Mouse (Mus musculus): ENCODE results near the gene Abcd4. TPM values are rescaled to one million over a fixed set of nuclear protein-coding genes. Genes with fewer than 3 reads are reported as not detected.

The Abcd4 gene
- polyA plus RNA-seq, 1 experiment = 13.2 TPM

GRCm38 (mm10) chr12:84555218-84555617 lies 62.0 kb downstream of the Abcd4 start:
- Histone ChIP-seq H3K4me3 (ENCODE audit: insufficient read depth, low read depth, low read length) (no peak overlapping the region), H3K4me1 (ENCODE audit: control insufficient read depth, insufficient read depth, insufficient read length, low read length) (no peaks in the 10 kb centered on the region), H3K27ac (replicated peaks; ENCODE audit: low read depth, low read length) (no peak overlapping the region)

Other genes with a start within 250 kb of the Abcd4 start
- 78.5 and 97.3 TPM in 2 replicates for gene Entpd5, start 208.4 kb downstream of the Abcd4 start, polyA plus RNA-seq (2012; ENCODE audit: insufficient read depth, insufficient read length, missing spikeins)
- gene Bbof1, start 208.3 kb downstream of the Abcd4 start, polyA plus RNA-seq (2012; ENCODE audit: insufficient read depth, insufficient read length, missing spikeins) = 11.5 and 16.1 TPM in 2 replicates
- gene Rnf113a2, start 200.2 kb downstream of the Abcd4 start, polyA plus RNA-seq (2012; ENCODE audit: insufficient read depth, insufficient read length, missing spikeins) = 11.2 and 14.2 TPM in 2 replicates
- gene Aldh6a1, start 166.4 kb downstream of the Abcd4 start, polyA plus RNA-seq (2012; ENCODE audit: insufficient read depth, insufficient read length, missing spikeins) = 442 and 528 TPM in 2 replicates
- gene Lin52, start 166.0 kb downstream of the Abcd4 start, polyA plus RNA-seq (2012; ENCODE audit: insufficient read depth, insufficient read length, missing spikeins) = 13.7 and 19.7 TPM in 2 replicates
- gene Vsx2, start 47.7 kb downstream of the Abcd4 start, polyA plus RNA-seq (2012; ENCODE audit: insufficient read depth, insufficient read length, missing spikeins) = not detected in 2 replicates
- gene Vrtn, start 23.6 kb upstream of the Abcd4 start, polyA plus RNA-seq (2012; ENCODE audit: insufficient read depth, insufficient read length, missing spikeins) = not detected in 2 replicates
- gene Syndig1l, start 81.4 kb upstream of the Abcd4 start, polyA plus RNA-seq (2012; ENCODE audit: insufficient read depth, insufficient read length, missing spikeins) = not detected in 2 replicates
- 210 and 264 TPM in 2 replicates for gene Npc2, start 155.7 kb upstream of the Abcd4 start, polyA plus RNA-seq (2012; ENCODE audit: insufficient read depth, insufficient read length, missing spikeins)
- 302 and 313 TPM in 2 replicates for gene Isca2, start 155.8 kb upstream of the Abcd4 start, polyA plus RNA-seq (2012; ENCODE audit: insufficient read depth, insufficient read length, missing spikeins)